12 mouse cellular contexts compared by ENCODE assay signal in the genomic region with DNA sequence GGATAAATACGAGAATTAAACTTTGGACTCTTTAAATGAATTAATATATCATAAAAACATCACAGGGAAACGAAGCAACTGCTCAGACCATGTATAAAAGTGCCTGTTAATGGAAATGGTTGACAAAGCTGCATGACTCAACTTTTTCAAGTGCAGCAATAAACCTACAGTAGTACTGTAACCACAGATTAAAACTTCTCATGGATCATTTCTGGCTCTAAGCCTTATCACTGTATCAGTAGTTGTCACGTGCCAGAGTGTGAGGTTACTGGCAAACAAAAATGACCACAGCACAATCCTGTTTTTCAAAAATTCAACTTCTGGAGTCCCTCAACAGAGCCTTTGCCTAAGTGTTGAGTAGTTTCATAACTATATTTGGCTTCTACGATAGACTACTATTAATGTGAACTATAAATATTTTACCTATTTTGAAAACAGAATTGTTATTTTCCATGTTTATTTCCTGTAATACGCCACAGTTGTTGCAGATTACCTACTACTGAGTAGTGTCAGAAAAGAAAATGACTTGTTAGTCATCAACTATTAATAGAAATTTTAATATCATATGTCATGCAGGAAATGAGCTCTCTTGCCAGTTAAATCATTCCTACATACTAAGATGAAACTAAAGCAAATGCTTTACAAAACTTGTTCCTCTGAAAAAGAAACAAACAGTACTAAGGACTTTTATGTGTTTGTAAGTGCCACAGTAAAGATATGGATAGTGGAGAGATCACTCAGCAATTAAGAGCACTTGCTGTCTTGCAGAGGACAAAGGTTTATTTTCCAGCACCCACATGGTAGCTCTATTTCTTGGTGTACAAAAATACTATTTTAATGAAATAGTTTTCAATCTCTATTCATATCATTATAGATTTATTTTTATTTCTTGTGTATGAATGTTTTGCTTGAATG.
DNase-seq lines count a peak whose midpoint lies in the region; ATAC-seq and TF ChIP-seq lines count a peak whose summit lies in the region.
"Had no signal": no experiment of that assay in that cellular context is flagged by ENCODE, and none has a peak within 500 bp of the region (broad histone marks: within the 10 kb centered on the region; RNA-seq: fewer than 3 reads in every experiment).

No protein-coding gene starts in this region.

- ATAC-seq in kidney, postnatal 0 days (replicated peaks; ENCODE audit: low FRiP score, low read depth): no peak

- TF ChIP-seq RAD21 in MEL (IDR thresholded peaks at IDR 0.05; ENCODE audit: low read depth, low read length): no peak

- no peaks in the 10 kb centered on the region for H3K9me3 ChIP-seq in kidney, postnatal 0 days (replicated peaks; ENCODE audit: low read length)
- no peaks in the 10 kb centered on the region for H3K9me3 ChIP-seq in MEL (replicated peaks; ENCODE audit: insufficient read depth, low read length)

- no peak for TF ChIP-seq CTCF in kidney, postnatal 0 days (IDR thresholded peaks at IDR 0.05; ENCODE audit: low read depth)
- TF ChIP-seq CTCF in MEL (IDR thresholded peaks at IDR 0.05 in 2 of 3, conservative IDR thresholded peaks at IDR 0.05 in 1 of 3; ENCODE audit: control insufficient read depth in 1 of 3, insufficient read depth in 1 of 3, low read depth in 2 of 3, low read length in 3 of 3, poor library complexity in 1 of 3, severe bottlenecking in 1 of 3): no peak

- no peak overlapping the region for H3K9ac ChIP-seq in kidney, postnatal 0 days (ENCODE audit: low read depth, low read length)
- no peak overlapping the region for H3K9ac ChIP-seq in MEL (ENCODE audit: control insufficient read depth, low read depth, low read length, poor library complexity, severe bottlenecking)

- peak in 1 of 2 experiments; percentile 60; a peak in 3 of 4 replicates for TF ChIP-seq EP300 in MEL (IDR thresholded peaks at IDR 0.05; ENCODE audit: low read depth in 1 of 2, low read length in 2 of 2)

- H3K27me3 ChIP-seq in kidney, postnatal 0 days (ENCODE audit: insufficient read depth, low read length): no peaks in the 10 kb centered on the region
- H3K27me3 ChIP-seq in MEL (ENCODE audit: control insufficient read depth in 1 of 2, insufficient read depth in 2 of 2, low read length in 2 of 2): no peaks in the 10 kb centered on the region
- no peaks in the 10 kb centered on the region for H3K27me3 ChIP-seq in myocyte (ENCODE audit: control insufficient read depth, insufficient read depth, insufficient read length)

- TF ChIP-seq POLR2A in MEL (IDR thresholded peaks at IDR 0.05; ENCODE audit: control insufficient read depth in 1 of 2, insufficient read depth in 1 of 2, low read depth in 1 of 2, low read length in 2 of 2, poor library complexity in 1 of 2): no peak
- TF ChIP-seq POLR2A in myocyte (IDR thresholded peaks at IDR 0.05; ENCODE audit: insufficient read length, low read depth): no peak

- H3K4me1 ChIP-seq in kidney, postnatal 0 days (replicated peaks; ENCODE audit: insufficient read depth, low read length): no peaks in the 10 kb centered on the region
- H3K4me1 ChIP-seq in MEL (ENCODE audit: control insufficient read depth in 1 of 2, insufficient read depth in 2 of 2, low read length in 2 of 2): peaks cover 2 to 13% of the 10 kb centered on the region in 2 experiments; a peak in 2 of 4 replicates

- no peaks in the 10 kb centered on the region for H3K79me2 ChIP-seq in MEL (ENCODE audit: control insufficient read depth, insufficient read depth, low read length, poor library complexity)
- no peaks in the 10 kb centered on the region for H3K79me2 ChIP-seq in myocyte (ENCODE audit: control insufficient read depth, insufficient read depth)

- no peak overlapping the region for H3K4me3 ChIP-seq in kidney, postnatal 0 days (replicated peaks; ENCODE audit: low read depth, low read length)
- H3K4me3 ChIP-seq in MEL (ENCODE audit: control insufficient read depth in 1 of 2, insufficient read depth in 1 of 2, low read depth in 2 of 2, low read length in 2 of 2): no peak overlapping the region
- no peak overlapping the region for H3K4me3 ChIP-seq in myocyte
- H3K4me3 ChIP-seq: left cerebral cortex, adult 2 months had no signal

- no peak overlapping the region for H3K4me2 ChIP-seq in kidney, postnatal 0 days (ENCODE audit: low read length)
- peak overlapping the region; percentile 68 for H3K4me2 ChIP-seq in myocyte (ENCODE audit: low read depth)

- 77% methylated on average over 5 of the region's 5 CpGs for WGBS in kidney, postnatal 0 days

- no peak overlapping the region for H3K27ac ChIP-seq in kidney, postnatal 0 days
- H3K27ac ChIP-seq in MEL (ENCODE audit: control insufficient read depth, low read depth, low read length): no peak overlapping the region; the same call in 1 of the 2 replicates
- H3K27ac ChIP-seq: left cerebral cortex, adult 2 months had no signal

- DNase-seq in kidney, postnatal 0 days (ENCODE audit: low spot score): peak; percentile 32
- no peak for DNase-seq in kidney, postnatal 36 days
- peak; percentile 67 for DNase-seq in MEL (ENCODE audit: low read depth, low spot score)
- peak; percentile 49 for DNase-seq in fibroblast of lung, adult 2 months (ENCODE audit: low read depth)
- DNase-seq in right cerebral cortex, adult 2 months (ENCODE audit: low spot score in 2 of 2): no peak
- DNase-seq in layer of hippocampus, adult 8-10 months (ENCODE audit: low spot score in 2 of 2): no peak
- DNase-seq: adrenal gland, postnatal 36 days; cerebellum, adult 11 months; kidney, postnatal 25 days; right cerebral cortex, postnatal 25 days had no signal

- peaks cover 45% of the 10 kb centered on the region for H3K36me3 ChIP-seq in kidney, postnatal 0 days (ENCODE audit: insufficient read depth, low read length)
- H3K36me3 ChIP-seq in MEL (ENCODE audit: control insufficient read depth in 1 of 2, insufficient read depth in 2 of 2, low read length in 2 of 2) (peaks cover 21 to 25% of the 10 kb centered on the region in 2 experiments), myocyte (ENCODE audit: control insufficient read depth, insufficient read depth) (peaks cover 30% of the 10 kb centered on the region)

- H3ac ChIP-seq in myocyte (ENCODE audit: control insufficient read depth, insufficient read length): no peak overlapping the region

TF ChIP-seq in MEL, 35 proteins besides CTCF, POLR2A, EP300 and RAD21 (continues in another document):
- TF ChIP-seq MYC (IDR thresholded peaks at IDR 0.05; ENCODE audit: low read depth, low read length) (0 out of 2 replicates have a peak, but pooled peaks have one; percentile 27), NELFE (IDR thresholded peaks at IDR 0.05; ENCODE audit: low read depth, low read length) (no peak), GATA1 (IDR thresholded peaks at IDR 0.05; ENCODE audit: low read depth, low read length) (peak; percentile 80), GABPA (IDR thresholded peaks at IDR 0.05; ENCODE audit: low read depth, low read length) (no peak), NRF1 (IDR thresholded peaks at IDR 0.05; ENCODE audit: insufficient read depth, low read depth, low read length, poor library complexity, severe bottlenecking) (no peak), ELF1 (IDR thresholded peaks at IDR 0.05; ENCODE audit: low read depth, low read length) (no peak), MAX (IDR thresholded peaks at IDR 0.05; ENCODE audit: low read length) (peak; percentile 79), SMC3 (IDR thresholded peaks at IDR 0.05; ENCODE audit: low read depth, low read length) (no peak), TCF12 (IDR thresholded peaks at IDR 0.05; ENCODE audit: low read depth, low read length) (0 out of 2 replicates have a peak, but pooled peaks have one; percentile 25), MYB (IDR thresholded peaks at IDR 0.05; ENCODE audit: low read depth, low read length) (no peak), ZKSCAN1 (IDR thresholded peaks at IDR 0.05; ENCODE audit: low read depth, low read length) (no peak), UBTF (IDR thresholded peaks at IDR 0.05; ENCODE audit: borderline replicate concordance, insufficient read depth, low read depth, low read length) (no peak), MAFK (IDR thresholded peaks at IDR 0.05; ENCODE audit: borderline replicate concordance, low read depth, low read length) (no peak; the same call in 1 of the 2 replicates), MAZ (IDR thresholded peaks at IDR 0.05; ENCODE audit: low read depth, low read length) (no peak), USF1 (IDR thresholded peaks at IDR 0.05; ENCODE audit: low read depth, low read length) (peak; percentile 93), JUND (IDR thresholded peaks at IDR 0.05; ENCODE audit: low read depth, low read length) (no peak), CHD2 (IDR thresholded peaks at IDR 0.05; ENCODE audit: low read length) (no peak)

TF ChIP-seq in myocyte, 11 proteins besides CTCF, POLR2A, EP300 and RAD21:
- TF ChIP-seq REST (IDR thresholded peaks at IDR 0.05; ENCODE audit: insufficient read depth, insufficient read length) (no peak), SRF (IDR thresholded peaks at IDR 0.05; ENCODE audit: control insufficient read depth, insufficient read length, low read depth) (no peak), USF1 (IDR thresholded peaks at IDR 0.05; ENCODE audit: low read depth) (peak; percentile 84)

Comparison
In these comparisons a context has a peak if more than half of its experiments do, and no peak if none do; other contexts are left out.
1. DNase-seq: peak in kidney, postnatal 0 days (single experiment), MEL (single experiment) and fibroblast of lung, adult 2 months (single experiment); none in kidney, postnatal 36 days (0 of 2), right cerebral cortex, adult 2 months (0 of 2) and layer of hippocampus, adult 8-10 months (0 of 2).